ENCODE assay signal across 8 mouse cellular contexts in genomic region chr8:80879426-80880195, GRCm38 (mm10). TPM values are rescaled to one million over a fixed set of nuclear protein-coding genes. Genes with fewer than 3 reads are reported as not detected.
DNase-seq lines count a peak whose midpoint lies in the region; ATAC-seq lines count a peak whose summit lies in the region.

No protein-coding gene starts in this region.

- H3K9ac ChIP-seq in hindbrain, embryonic 16.5 days (ENCODE audit: low read depth, low read length): peak overlapping the region; percentile 83
- peak overlapping the region; percentile 92 for H3K9ac ChIP-seq in limb, embryonic 13.5 days
- peak overlapping the region; percentile 75 for H3K9ac ChIP-seq in midbrain, embryonic 12.5 days (replicated peaks)
- H3K9ac ChIP-seq in stomach, embryonic 15.5 days: peak overlapping the region; percentile 90

- H3K9me3 ChIP-seq in erythroblast, embryonic 14.5 days (ENCODE audit: control insufficient read depth, low read length): peaks cover 4% of the 10 kb centered on the region
- no peaks in the 10 kb centered on the region for H3K9me3 ChIP-seq in hindbrain, embryonic 16.5 days (ENCODE audit: control insufficient read depth, low read length)
- no peaks in the 10 kb centered on the region for H3K9me3 ChIP-seq in limb, embryonic 13.5 days
- no peaks in the 10 kb centered on the region for H3K9me3 ChIP-seq in midbrain, embryonic 12.5 days
- H3K9me3 ChIP-seq in stomach, embryonic 15.5 days: no peaks in the 10 kb centered on the region

- ATAC-seq in erythroblast, adult 5-6 weeks (replicated peaks; ENCODE audit: low FRiP score, poor library complexity, severe bottlenecking): no peak
- ATAC-seq in hindbrain, embryonic 16.5 days: peak; percentile 9
- peak; percentile 54 for ATAC-seq in limb, embryonic 13.5 days (ENCODE audit: low FRiP score, low read depth)
- ATAC-seq in midbrain, embryonic 12.5 days (ENCODE audit: low FRiP score, low read depth): peak; percentile 61
- peak; percentile 71 for ATAC-seq in stomach, embryonic 15.5 days (ENCODE audit: insufficient read depth, low FRiP score, low read depth)

- DNase-seq in cerebellum, postnatal 14 days: peak; percentile 69 to 71
- DNase-seq in gastrocnemius, postnatal 10 days: peak; percentile 83

- peak overlapping the region; percentile 94 for H3K27ac ChIP-seq in hindbrain, embryonic 16.5 days (ENCODE audit: low read depth, low read length)
- H3K27ac ChIP-seq in limb, embryonic 13.5 days: peak overlapping the region; percentile 98
- H3K27ac ChIP-seq in midbrain, embryonic 12.5 days (replicated peaks): peak overlapping the region; percentile 95
- H3K27ac ChIP-seq in stomach, embryonic 15.5 days: peak overlapping the region; percentile 99

- H3K36me3 ChIP-seq in erythroblast, embryonic 14.5 days (ENCODE audit: control insufficient read depth): no peaks in the 10 kb centered on the region
- H3K36me3 ChIP-seq in hindbrain, embryonic 16.5 days (ENCODE audit: control insufficient read depth, insufficient read depth, low read length): no peaks in the 10 kb centered on the region
- no peaks in the 10 kb centered on the region for H3K36me3 ChIP-seq in limb, embryonic 13.5 days
- H3K36me3 ChIP-seq in midbrain, embryonic 12.5 days: no peaks in the 10 kb centered on the region
- H3K36me3 ChIP-seq in stomach, embryonic 15.5 days: no peaks in the 10 kb centered on the region

- peaks cover 21% of the 10 kb centered on the region for H3K4me1 ChIP-seq in erythroblast, embryonic 14.5 days (ENCODE audit: control insufficient read depth)
- H3K4me1 ChIP-seq in hindbrain, embryonic 16.5 days (ENCODE audit: control insufficient read depth, insufficient read depth, low read depth, low read length): peaks cover 17% of the 10 kb centered on the region
- H3K4me1 ChIP-seq in limb, embryonic 13.5 days: peaks cover 24% of the 10 kb centered on the region
- peaks cover 24% of the 10 kb centered on the region for H3K4me1 ChIP-seq in midbrain, embryonic 12.5 days
- H3K4me1 ChIP-seq in stomach, embryonic 15.5 days: peaks cover 7% of the 10 kb centered on the region

- under 1% methylated on average over 82 of the region's 90 CpGs for WGBS in hindbrain, embryonic 16.5 days
- under 1% methylated on average over 87 of the region's 90 CpGs for WGBS in limb, embryonic 13.5 days
- under 1% methylated on average over 85 of the region's 90 CpGs for WGBS in midbrain, embryonic 12.5 days
- WGBS in stomach, embryonic 15.5 days: under 1% methylated on average over 90 of the region's 90 CpGs

- peak overlapping the region; percentile 81 for H3K4me2 ChIP-seq in hindbrain, embryonic 16.5 days (ENCODE audit: low read length)
- H3K4me2 ChIP-seq in limb, embryonic 13.5 days (replicated peaks): peak overlapping the region; percentile 70
- peak overlapping the region; percentile 81 for H3K4me2 ChIP-seq in midbrain, embryonic 12.5 days (replicated peaks)
- peak overlapping the region; percentile 82 for H3K4me2 ChIP-seq in stomach, embryonic 15.5 days

- H3K27me3 ChIP-seq in erythroblast, embryonic 14.5 days (ENCODE audit: control insufficient read depth): peaks cover 54% of the 10 kb centered on the region
- no peaks in the 10 kb centered on the region; the same call in 1 of the 2 replicates for H3K27me3 ChIP-seq in hindbrain, embryonic 16.5 days (replicated peaks; ENCODE audit: control insufficient read depth, insufficient read depth, low read length)
- no peaks in the 10 kb centered on the region for H3K27me3 ChIP-seq in limb, embryonic 13.5 days
- H3K27me3 ChIP-seq in midbrain, embryonic 12.5 days: no peaks in the 10 kb centered on the region
- H3K27me3 ChIP-seq in stomach, embryonic 15.5 days (replicated peaks): no peaks in the 10 kb centered on the region

- peak overlapping the region; percentile 72 for H3K4me3 ChIP-seq in erythroblast, embryonic 14.5 days (replicated peaks)
- peak overlapping the region; percentile 79 for H3K4me3 ChIP-seq in hindbrain, embryonic 16.5 days (ENCODE audit: low read length)
- peak overlapping the region; percentile 90 for H3K4me3 ChIP-seq in limb, embryonic 13.5 days
- peak overlapping the region; percentile 71 for H3K4me3 ChIP-seq in midbrain, embryonic 12.5 days
- peak overlapping the region; percentile 85 for H3K4me3 ChIP-seq in stomach, embryonic 15.5 days (replicated peaks)

RNA-seq across cellular contexts. Expression of gene Gab1, which starts 0.7 kb away (rescaled TPM):
- 0.24 and 0.41 TPM in 2 replicates for polyA plus RNA-seq in erythroblast, embryonic 14.5 days (2012)
- total RNA-seq in erythroblast, adult 5-6 weeks (2015; ENCODE audit: low replicate concordance): 4.4 and 7.5 TPM in 2 replicates
- 2.0 and 2.5 TPM in 2 replicates for total RNA-seq in erythroblast, adult 5-6 weeks (2017; ENCODE audit: low replicate concordance)
- total RNA-seq in gastrocnemius, postnatal 10 days (2021): 10 to 100 TPM; 20.0 to 23.0 TPM
- polyA plus RNA-seq in hindbrain, embryonic 16.5 days (2015; fragmentation: Nextera tagmentation; extraction: Ambion mirVana): 9.3 and 13.1 TPM in 2 replicates
- polyA plus RNA-seq in limb, embryonic 13.5 days (2015; fragmentation: Nextera tagmentation; extraction: Ambion mirVana): 21.9 and 24.3 TPM in 2 replicates
- polyA plus RNA-seq in midbrain, embryonic 12.5 days (2016; fragmentation: Nextera tagmentation; extraction: Ambion mirVana): 14.5 and 15.1 TPM in 2 replicates
- 15.5 and 16.8 TPM in 2 replicates for polyA plus RNA-seq in stomach, embryonic 15.5 days (2015; fragmentation: Nextera tagmentation; extraction: Ambion mirVana)
